Mouse (Mus musculus): Measurements from ENCODE around the gene Col4a2. TPM values are rescaled to one million over a fixed set of nuclear protein-coding genes. Genes with fewer than 3 reads are reported as not detected.

The Col4a2 gene
- total RNA-seq, 4 experiments from 2014 or later: 17.8 to 38.4 (median 26.0) TPM

DNA sequence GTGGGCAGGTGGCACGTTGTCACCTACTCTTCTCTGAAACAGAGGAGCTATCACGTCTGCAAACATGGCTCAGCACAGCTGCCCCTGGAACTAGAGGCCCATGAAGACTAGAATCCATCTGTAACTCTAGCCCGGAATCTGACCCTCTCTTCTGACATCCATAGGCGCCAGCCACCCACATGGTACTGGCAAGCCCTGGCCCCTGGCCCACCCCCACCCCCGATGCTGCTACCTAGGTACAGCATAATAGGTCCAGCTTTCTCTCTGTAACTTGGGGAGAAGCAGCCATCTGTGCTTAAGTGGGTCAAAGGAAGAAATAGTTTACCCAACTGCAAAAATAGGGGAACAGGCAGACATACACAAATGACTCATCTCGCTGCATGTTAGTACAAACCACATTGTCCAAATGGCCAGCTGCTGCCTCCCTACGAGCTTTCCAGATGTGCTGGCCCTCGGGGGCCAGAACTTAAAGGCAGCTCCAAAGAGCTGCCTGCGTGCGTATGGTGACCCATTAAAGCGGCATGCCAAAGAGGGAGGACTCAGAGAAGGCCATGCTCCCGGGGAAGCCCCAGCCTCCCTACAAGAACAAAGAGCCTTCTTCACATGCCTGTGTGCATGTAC lies 99.0 kb downstream of the Col4a2 start:
- DNase-seq (ENCODE audit: low spot score in 2 of 2): no peak

DNA sequence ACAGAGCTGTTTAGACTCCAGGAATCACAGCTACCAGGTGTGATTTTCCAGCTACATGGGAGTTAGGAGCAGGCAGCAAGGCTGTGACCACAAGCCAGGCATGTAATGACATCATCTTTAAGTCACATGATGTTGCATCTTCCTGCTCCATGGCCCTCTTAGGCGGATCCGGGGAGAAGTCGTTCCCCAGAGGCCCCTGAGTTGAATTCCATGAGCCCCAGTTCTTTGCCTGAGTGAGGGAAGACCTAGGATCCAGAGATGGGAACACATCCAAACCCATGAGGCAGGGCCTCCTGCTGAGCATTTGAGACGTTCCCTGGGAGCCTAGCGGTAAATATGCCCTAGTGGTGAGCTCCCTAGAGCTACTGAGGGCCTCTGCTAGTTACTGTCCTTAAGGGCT lies 99.8 kb downstream of the Col4a2 start:
- no peak for DNase-seq (ENCODE audit: low spot score in 2 of 2)

DNA sequence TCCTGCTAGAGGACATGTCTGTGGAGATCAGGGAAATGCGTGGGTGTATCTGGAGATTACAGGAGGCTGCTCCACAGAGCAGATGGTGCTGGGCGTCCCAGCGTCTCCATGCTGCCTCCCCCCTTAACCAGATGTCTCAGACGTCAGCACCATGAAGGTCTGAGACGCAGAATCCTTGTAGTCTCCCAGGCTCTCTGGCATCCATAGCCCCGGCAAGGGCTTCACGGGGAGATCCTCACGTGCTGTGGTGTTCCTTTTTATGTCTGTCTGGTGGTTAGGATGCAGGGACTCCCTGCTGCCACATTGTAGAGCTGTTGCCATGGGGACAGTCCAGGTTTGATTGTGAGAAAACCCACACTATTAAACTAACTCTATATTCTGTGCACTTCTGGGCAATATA lies 101.7 kb downstream of the Col4a2 start:
- DNase-seq (ENCODE audit: low spot score in 2 of 2): no peak

DNA sequence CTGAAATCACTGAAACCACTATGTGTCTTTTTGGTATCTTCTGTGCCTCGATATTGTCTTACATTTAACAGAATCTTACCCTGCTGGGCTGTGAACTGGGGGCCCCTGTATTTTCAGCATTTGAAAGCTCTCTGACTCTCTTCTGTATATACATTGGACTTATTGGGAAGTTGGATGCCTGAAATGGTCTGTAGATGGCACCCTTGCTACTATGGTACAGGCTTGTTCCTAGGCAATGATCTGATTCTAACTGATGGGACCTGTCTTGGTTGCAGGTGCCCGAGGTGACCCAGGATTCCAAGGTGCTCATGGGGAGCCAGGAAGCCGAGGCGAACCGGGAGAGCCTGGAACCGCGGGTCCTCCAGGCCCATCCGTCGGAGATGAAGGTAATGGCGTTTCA lies 102.5 kb downstream of the Col4a2 start:
- no peak for DNase-seq (ENCODE audit: low spot score in 2 of 2)

DNA sequence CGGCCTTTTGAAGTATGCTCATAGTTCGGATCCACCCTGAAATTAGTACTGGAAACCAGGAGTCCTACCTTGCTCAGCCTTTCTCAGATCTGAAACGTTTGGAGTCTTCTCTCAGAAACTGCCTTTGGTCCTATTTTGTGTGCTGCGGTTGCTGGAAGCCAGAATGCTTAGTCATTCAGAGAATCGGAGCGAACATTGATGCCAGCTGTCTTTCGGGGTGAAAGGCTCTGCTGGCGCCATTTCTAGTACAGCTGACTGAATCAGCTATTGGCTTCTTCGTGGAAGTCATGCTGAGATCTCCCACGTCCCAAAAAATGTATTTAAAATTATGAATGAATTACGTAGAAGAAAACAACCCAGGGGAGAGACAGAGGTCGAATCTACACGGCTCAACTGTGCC lies 105.2 kb downstream of the Col4a2 start:
- no peak for DNase-seq (ENCODE audit: low spot score in 2 of 2)

DNA sequence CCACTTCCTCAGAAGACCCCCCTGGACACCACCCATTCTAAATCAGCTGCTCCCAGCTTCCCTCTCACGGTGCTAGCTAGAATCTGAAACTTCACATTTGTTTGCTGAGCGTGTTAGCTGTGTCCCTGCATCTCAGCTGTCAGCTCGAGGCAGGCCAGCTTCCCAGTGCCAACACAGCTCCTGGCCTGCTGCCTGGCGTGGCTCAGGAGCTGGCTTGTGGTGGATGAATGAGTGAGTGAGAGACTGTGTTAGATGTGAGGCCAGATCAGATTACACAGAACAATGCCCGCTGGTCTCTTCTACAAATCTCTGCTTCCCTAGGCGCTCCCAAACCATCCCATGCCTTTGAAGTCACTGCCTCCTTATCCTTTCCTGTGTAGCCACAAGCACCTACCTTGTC lies 106.6 kb downstream of the Col4a2 start:
- peak; percentile 50 to 74 for DNase-seq (ENCODE audit: low spot score in 2 of 2)

DNA sequence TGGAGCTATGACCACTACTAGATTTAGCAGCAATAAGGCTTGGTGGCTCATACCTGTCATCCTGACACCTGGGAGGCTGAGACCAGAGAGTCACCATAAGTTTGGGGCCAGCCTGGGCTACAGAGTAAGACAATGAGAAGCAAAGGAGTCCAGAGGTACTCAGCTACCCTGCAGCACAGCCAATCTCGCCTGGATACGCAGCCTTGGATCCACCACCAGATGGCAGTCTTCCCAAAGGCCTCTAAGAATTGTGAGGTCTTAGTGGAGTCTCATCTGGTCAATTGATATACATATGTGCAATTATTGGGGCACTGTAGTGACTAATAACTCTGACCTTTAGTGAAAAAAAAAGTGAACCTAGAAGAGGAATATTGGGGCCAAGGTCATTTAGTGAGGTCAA lies 107.0 kb downstream of the Col4a2 start:
- DNase-seq (ENCODE audit: low spot score in 2 of 2): peak; percentile 23 to 31

DNA sequence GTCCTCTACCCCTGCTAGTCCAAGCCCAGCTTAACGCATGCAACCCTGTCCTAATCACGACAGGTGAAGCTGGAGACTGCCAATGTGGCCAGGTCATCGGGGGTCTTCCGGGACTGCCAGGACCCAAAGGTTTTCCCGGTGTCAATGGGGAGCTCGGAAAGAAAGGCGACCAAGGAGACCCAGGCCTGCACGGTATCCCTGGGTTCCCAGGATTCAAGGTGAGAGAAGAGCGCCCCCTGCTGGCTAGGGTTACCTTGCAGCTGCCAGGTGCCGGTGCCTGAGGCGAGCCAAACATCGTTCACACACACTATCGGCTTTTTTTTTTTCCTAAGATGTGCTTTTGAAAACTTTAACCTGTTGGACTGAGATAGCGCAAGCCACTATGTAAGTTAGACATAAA lies 108.5 kb downstream of the Col4a2 start:
- no peak for DNase-seq (ENCODE audit: low spot score in 2 of 2)

DNA sequence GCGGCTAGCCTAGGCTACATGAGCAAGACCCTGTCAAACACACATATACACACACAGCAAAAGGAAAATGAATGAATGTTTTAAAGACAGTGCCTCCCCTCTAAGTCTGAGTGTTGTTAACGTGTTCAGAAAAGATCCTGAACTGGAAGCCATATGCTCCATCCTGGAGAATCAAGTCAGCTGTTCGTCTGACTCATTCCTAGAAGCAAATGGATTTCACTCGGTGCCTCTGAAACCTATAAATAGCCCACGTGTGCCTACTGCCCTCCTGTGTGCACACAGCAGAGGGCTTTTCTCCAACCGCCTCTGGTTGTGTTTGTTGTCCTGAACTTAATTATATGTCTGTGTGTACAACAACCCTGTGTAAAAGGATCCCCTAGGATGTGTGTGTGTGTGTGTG lies 109.4 kb downstream of the Col4a2 start:
- no peak for DNase-seq (ENCODE audit: low spot score in 2 of 2)

DNA sequence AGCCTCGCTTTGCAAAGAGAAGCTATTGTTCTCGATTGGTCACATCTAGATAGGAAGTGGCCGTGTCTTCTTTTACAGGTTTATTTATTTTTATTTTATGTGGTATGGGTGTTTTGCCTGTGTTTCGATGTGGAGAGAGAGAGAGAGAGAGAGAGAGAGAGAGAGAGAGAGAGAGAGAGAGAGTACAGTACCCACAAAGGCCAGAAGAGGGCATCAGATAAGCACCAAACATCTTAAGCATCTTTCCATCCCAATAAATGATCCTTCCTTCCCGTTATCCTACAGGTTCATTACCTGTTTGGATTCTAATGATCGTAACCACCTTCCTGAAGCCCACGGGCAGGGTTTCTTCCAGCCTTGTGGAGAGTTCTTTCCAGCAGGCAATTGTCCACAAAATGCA lies 110.5 kb downstream of the Col4a2 start:
- DNase-seq (ENCODE audit: low spot score in 2 of 2): no peak

DNA sequence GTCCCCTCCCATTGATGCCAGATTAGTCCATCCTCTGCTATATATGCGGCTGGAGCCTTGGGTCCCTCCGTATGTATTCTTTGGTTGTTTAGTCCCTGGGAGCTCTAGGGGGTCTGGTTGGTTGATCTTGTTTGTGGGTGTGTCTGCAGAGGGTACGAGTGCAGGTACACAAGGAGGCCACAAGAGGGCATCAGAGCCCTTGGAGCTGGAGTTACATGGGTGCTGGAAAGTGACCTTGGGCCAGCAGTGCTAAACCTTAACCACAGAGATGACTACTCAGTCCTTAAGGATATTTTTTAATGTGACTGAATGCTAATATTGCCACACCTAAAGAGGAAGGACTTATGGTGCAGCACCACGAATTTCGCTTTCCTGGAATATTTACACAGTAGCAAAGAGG lies 118.1 kb downstream of the Col4a2 start:
- DNase-seq (ENCODE audit: low spot score in 2 of 2): no peak

DNA sequence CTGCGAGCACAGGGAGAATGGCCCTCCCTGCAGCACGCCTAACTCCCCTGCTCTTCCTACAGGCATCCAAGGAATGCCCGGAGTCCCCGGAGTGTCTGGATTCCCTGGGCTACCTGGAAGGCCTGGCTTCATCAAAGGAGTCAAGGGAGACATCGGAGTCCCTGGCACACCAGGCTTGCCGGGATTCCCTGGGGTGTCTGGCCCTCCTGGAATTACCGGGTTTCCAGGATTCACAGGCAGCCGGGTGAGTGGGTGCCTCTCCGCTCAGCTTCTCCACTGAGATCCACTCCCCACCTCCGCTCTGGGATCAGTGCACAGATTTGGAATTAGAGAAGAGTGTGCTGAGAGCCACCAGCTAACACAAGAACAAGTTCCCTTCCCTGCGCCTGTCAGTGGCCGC lies 125.3 kb downstream of the Col4a2 start:
- DNase-seq (ENCODE audit: low spot score in 2 of 2): no peak

DNA sequence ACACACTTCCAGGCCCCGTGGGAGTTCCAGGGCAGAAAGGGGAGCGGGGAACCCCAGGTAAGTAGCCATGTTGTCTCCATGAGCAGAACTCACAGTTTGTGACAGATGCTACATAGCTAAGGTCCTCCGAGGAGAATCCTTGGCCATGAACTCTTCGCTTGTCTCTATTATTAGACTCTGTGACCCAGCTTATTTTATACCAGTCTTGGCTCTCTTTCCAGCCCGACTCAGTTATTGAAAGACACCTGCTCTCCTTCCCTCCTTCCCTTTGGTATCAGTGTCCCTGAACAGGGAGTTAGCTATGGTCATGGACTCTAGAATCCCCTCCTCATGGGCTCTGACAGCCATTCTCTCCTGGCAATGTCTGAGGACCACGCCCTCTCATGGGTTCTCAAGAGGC lies 128.7 kb downstream of the Col4a2 start:
- no peak for DNase-seq (ENCODE audit: low spot score in 2 of 2)

DNA sequence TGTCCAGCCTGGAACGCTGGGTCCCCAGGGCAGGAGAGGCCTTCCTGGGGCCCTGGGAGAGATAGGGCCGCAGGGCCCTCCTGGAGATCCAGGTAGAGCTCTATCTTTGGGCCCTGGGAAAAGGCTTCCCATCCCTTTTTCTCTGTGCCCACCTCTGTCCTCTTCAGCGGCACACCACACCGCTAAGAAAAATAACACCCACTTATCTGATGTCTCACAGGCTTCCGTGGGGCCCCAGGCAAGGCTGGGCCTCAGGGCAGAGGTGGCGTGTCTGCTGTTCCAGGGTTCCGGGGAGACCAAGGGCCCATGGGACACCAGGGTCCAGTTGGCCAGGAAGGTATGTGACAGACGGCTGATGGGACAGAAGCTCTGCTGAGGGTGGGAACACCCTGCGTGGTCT lies 131.0 kb downstream of the Col4a2 start:
- DNase-seq (ENCODE audit: low spot score in 2 of 2): no peak

DNA sequence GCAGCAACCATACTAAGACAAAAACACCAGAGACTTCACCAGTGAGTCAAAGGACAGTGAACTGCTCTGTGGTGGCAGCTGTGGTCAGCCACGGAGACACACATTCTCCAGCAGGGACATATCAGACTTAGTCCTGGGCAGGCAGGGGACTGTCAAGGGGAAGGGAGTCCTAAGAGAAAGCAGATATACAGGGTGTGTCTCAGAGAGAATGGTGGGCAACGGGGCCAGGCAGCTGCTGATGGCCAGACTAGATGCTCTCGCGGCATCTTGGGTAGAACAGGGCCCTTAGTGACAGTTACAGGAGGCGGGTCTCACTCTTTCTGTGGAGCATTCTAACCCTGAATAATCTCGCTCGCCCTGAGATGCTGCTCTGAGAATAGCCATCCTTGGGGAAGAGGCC lies 131.6 kb downstream of the Col4a2 start:
- DNase-seq (ENCODE audit: low spot score in 2 of 2): no peak

DNA sequence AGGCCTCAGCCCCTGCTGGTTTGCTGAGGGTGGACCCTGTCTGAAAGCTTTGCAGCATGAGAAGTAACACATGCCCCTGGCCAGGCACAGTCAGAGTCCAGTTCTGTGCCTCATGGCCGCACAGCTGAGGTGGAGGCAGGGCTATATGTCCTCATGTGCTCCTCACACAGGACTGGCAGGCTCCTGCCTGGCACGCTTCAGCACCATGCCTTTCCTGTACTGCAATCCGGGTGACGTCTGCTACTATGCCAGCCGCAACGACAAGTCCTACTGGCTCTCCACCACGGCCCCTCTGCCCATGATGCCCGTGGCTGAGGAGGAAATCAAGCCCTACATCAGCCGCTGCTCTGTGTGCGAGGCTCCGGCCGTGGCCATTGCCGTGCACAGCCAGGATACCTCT lies 133.2 kb downstream of the Col4a2 start:
- DNase-seq (ENCODE audit: low spot score in 2 of 2): no peak

DNA sequence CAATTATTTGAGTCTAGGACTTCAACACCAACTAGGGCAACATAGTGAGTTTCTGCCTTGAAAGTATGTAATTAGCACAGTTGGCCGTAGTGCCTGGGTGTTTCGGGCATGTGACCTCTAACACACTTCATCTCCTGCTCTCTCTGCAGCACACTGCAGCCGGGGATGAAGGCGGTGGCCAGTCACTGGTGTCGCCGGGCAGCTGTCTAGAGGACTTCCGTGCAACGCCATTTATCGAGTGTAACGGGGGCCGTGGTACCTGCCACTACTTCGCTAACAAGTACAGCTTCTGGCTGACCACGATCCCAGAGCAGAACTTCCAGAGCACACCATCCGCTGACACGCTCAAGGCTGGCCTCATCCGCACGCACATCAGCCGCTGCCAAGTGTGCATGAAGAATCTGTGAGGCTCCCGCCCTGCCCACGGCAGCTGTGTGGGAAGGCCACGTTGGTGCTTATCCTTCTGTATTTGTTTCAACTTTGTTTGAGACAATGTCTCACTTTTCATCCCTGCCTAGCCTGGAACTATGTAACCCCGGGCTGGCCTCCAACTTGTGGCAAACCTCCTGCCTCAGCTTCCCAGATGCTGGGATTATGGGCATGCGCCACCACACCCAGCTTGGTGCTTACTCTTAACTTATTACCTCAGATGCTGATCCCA lies 135.4 kb downstream of the Col4a2 start:
- no peak for DNase-seq (ENCODE audit: low spot score in 2 of 2)

DNA sequence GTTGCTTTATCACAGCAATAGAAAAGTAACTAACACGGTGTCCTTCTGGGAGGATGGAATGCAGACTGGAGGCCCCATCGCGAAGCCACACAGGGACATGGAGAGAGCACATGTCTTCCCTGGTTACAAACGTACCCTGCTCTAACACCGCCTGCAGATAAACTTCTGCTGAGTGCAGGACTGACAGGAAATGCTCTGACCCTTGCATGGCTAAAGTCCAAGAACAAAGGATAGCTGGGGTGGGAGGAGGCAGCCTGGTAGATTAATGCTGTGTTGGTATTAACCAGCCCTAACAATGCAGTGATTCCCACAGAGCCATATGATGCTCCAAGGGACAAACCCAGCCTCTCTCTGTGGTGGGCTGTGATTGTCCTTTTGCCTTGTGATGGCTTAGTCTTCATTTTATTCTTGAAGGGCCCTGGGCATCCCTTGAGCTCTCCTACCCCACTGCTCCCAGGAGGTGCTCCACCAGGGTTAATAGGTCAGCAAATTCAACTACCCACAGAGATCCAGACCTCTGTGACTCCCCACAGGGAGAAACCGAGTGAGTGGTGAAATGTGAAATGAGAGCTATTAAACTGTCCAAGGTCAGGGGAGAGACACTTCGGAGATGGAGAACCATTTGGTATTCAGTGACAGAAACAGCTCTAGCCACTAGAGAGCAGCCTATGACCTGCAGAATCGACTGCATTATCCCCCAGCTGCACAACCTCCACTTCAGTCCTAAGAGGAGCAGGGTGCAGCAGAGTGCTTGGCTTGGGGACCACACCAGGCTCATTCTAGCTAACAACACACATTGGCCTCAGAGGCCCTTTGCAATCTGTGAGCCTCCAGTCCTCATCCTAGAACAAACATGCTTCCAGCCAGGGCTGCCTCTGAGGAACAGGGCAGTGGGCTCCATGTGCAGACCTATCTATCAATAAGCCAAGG lies 137.8 kb downstream of the Col4a2 start:
- no peak for DNase-seq (ENCODE audit: low spot score in 2 of 2)

DNA sequence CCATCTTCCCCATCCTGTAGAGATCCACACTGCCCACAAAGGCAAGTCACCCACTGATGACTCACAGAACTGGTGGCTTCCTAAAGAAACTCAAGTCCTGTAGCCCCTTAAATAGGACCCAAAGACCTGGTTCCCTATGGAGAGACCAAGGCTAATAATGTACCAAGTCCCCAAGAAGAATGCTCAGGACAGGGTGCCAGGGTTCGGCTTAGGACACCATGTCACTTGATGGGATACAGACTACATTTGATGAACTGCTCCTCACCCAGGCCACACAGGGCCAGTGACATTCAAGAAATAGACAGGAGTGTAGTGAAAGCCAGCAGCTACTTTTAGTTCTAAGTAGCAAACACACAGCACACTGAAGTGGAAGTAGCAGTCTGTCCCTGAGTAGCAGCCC lies 139.5 kb downstream of the Col4a2 start:
- DNase-seq (ENCODE audit: low spot score in 2 of 2): no peak

DNA sequence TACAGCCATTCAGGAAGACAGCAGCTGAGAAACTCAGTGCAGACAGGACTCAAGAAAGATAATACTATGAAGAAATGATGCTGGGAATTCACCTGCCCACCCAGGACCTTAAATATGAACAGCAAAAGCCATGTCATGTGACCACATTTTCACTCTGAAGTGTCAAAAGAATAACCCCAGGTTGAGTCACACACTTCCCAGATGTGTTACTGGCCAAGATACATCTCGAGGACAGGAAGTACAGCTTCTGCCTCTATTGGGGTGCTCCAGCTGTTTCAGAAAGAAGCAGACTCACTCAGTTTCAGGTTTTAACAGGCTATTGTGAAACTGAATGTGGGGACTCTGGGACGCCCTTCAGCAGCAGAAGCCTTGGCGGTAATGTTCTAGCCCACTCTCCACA lies 140.0 kb downstream of the Col4a2 start:
- no peak for DNase-seq (ENCODE audit: low spot score in 2 of 2)

DNA sequence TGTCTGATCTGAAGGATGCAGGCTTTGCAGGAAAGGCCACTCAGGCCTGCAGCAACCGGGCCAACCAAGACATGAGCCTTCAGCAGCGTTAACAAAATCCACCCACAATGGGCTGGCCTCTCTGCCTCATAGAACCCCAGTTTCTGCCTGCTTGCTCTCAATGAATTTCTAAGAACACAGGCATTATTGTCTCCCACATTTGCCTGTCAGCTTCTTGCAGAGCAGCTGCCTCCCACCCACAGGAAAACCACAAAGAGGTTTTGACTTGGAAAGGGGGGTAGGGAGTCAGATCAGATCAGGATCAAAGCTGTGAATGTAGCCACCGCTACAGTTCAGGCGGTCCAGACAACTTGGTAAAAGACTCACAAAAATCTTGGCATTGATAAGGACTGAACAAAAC lies 140.4 kb downstream of the Col4a2 start:
- no peak for DNase-seq (ENCODE audit: low spot score in 2 of 2)

DNA sequence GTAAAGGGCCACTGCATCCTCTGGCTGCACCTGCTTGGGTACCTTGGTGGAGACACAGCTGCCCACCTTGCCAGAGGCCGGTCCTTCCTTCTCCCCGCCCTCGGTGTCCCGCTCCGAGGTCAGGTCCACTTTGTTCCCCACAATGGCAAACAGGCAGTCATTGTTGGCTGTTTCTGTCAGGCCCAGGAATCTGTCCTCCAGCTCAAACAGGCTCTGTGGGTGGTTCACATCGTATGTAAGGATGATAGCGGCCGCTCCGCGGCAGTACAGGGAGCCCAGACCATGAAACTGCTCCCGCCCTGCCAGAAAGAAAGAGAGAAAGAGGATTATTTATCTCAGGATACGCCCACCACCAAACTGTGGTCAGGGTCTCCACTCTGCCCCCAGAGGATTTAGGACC lies 141.6 kb downstream of the Col4a2 start:
- no peak for DNase-seq (ENCODE audit: low spot score in 2 of 2)

DNA sequence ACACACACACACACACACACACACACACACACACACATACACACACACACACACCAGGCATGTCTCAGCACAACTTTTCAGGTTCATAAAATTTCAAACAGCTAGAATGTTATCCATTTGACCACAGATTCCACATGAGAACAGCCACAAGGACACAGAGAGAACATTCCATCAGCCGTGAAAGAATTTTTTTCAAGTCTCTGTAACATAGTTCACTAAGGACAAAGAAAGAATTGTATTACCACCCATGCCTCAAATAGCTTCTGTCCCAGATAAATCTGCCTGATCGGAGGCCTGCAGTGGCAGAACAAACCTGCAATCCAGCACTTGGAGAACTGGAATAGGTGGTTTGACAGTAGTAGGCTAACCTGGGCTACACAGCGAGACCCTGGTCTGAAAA lies 144.7 kb downstream of the Col4a2 start:
- no peak for DNase-seq (ENCODE audit: low spot score in 2 of 2)

Measured in gastrocnemius, adult 8-10 months (tissue).